Mouse (Mus musculus): ENCODE data around the gene Arl5a.

DNA sequence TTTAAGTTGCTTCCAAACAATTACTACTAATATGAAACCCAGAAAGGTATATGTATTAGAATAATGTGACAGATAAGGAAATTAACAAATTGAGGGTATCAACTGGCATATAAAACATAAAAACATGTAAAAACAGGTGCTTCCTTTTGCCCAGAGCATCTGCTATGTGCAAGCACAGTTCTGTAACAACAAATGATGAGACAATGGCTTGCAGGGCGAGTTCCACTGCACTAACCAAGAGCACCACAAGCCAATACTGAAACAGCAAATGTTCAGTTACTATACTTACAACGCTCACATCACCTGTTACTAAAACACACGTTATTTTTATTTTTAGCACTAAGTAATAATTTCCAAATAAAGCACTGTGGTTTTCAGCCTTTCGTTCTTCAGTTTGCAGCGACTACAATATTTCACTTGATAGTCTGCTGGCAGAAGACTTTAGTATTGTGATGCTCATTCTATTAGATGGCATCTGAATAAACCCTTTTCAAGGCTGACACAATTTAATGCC lies 12.1 kb downstream of the Arl5a start:
- TF ChIP-seq CTCF (IDR thresholded peaks at IDR 0.05; ENCODE audit: control insufficient read depth, insufficient read depth, insufficient read length) (no peak), MAX (IDR thresholded peaks at IDR 0.05) (no peak), MYOG (IDR thresholded peaks at IDR 0.05; ENCODE audit: control insufficient read depth, extremely low read depth, insufficient read length) (no peak), CEBPB (IDR thresholded peaks at IDR 0.05; ENCODE audit: low read depth) (no peak)

Measured in C2C12 (cell line).